Mouse (Mus musculus): ENCODE data around the gene Ceacam19.

- TF ChIP-seq CTCF (IDR thresholded peaks at IDR 0.05; ENCODE audit: low read depth, low read length) (no peak), POLR2A (IDR thresholded peaks at IDR 0.05; ENCODE audit: extremely low read depth, insufficient read depth, low read length) (no peak)
These were observed 31.5 kb downstream of the Ceacam19 start for GRCm38 (mm10) chr7:19856283-19856682.
